Mouse (Mus musculus): Measurements from ENCODE around the gene Zfhx3. TPM values are rescaled to one million over a fixed set of nuclear protein-coding genes. Genes with fewer than 3 reads are reported as not detected.
A peak's percentile ranks its signal among the peaks of the same experiment; 100 is the strongest.

Gene Zfhx3
- polyA plus RNA-seq, 1 experiment from 2014 or later: 27.5 TPM

DNA sequence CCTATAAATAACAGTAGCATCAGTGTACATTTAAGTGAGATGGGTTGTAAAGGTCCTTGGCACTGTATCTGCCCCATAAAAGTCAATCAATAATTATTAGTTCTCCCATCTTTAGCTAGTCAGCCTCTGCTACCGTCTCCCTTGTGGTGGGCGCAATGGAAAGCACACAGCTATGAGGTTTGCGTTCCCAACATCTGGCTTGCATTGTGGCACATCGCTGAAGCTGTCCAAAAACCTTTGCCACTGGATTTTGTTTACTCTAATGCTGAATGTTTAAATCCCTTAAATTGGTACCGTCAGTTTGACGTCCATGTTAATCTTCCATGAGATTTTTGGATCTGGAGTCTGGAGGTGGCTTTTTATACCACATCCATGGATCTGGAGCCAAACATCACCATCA lies 428.3 kb downstream of the Zfhx3 start:
- ATAC-seq (replicated peaks; ENCODE audit: insufficient number of reproducible peaks, low FRiP score, low TSS enrichment, low read depth): no peak
- H3K4me1 ChIP-seq (ENCODE audit: control insufficient read depth, insufficient read depth, low read length): no peaks in the 10 kb centered on the region
- WGBS: 39% methylated on average over 6 of the region's 6 CpGs
- no peak overlapping the region for H3K27ac ChIP-seq (replicated peaks; ENCODE audit: low read depth, low read length)
- H3K36me3 ChIP-seq (replicated peaks; ENCODE audit: control insufficient read depth, insufficient read depth, low read depth, low read length): no peaks in the 10 kb centered on the region
- no peaks in the 10 kb centered on the region for H3K9me3 ChIP-seq (replicated peaks; ENCODE audit: control insufficient read depth, low read length)
- H3K4me3 ChIP-seq (ENCODE audit: low read depth, low read length): no peak overlapping the region
- H3K9ac ChIP-seq (replicated peaks; ENCODE audit: low read length): no peak overlapping the region
- H3K4me2 ChIP-seq (ENCODE audit: low read depth, low read length): no peak overlapping the region
- DNase-seq (ENCODE audit: low spot score): peak; percentile 72
- H3K27me3 ChIP-seq (ENCODE audit: control insufficient read depth, insufficient read depth, low read length): no peaks in the 10 kb centered on the region

DNA sequence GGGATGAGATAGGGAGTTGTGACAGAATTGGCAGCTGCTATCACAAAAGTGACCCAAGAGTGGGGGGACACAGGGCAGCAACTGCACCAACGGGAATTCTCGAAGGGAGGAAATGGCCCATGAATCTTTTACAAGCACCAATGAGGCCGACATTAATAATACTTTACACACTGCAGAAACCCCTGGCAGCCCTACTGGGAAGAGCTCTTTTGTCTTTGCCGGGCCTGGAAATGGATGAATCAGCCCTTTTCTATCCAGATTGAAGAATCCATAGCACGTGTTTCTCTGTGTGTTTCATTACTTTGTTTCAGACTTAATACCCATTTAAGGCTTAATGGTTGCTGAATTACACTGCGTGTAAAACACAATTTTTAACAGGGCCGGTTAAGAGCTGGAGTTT lies 430.6 kb downstream of the Zfhx3 start:
- DNase-seq (ENCODE audit: low spot score) (no peak), ATAC-seq (replicated peaks; ENCODE audit: insufficient number of reproducible peaks, low FRiP score, low TSS enrichment, low read depth) (no peak)
- Histone ChIP-seq H3K9ac (replicated peaks; ENCODE audit: low read length) (no peak overlapping the region), H3K27ac (replicated peaks; ENCODE audit: low read depth, low read length) (no peak overlapping the region), H3K4me1 (ENCODE audit: control insufficient read depth, insufficient read depth, low read length) (no peaks in the 10 kb centered on the region), H3K36me3 (replicated peaks; ENCODE audit: control insufficient read depth, insufficient read depth, low read depth, low read length) (no peaks in the 10 kb centered on the region), H3K27me3 (ENCODE audit: control insufficient read depth, insufficient read depth, low read length) (no peaks in the 10 kb centered on the region), H3K4me2 (ENCODE audit: low read depth, low read length) (no peak overlapping the region), H3K9me3 (replicated peaks; ENCODE audit: control insufficient read depth, low read length) (no peaks in the 10 kb centered on the region), H3K4me3 (ENCODE audit: low read depth, low read length) (no peak overlapping the region)
- WGBS: 72% methylated on average over 7 of the region's 7 CpGs

DNA sequence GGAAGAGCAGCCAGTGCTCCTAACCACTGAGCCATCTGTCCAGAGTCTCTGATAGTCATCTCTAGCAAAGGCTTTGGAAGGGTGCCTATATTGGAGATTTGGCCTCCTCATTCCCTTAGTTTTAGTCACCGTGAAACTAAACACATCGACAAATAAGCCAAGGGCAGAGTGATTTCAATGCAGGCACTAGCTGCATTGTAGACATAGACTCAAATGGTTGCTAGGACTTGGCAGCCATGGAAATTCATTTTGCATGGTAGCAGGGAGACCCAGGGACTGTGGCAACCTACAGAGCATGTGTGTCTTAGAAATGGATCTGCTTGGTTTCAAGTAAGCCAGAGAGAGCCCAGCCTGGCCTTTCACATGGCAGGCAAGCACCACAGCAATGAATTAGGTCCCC lies 435.6 kb downstream of the Zfhx3 start:
- DNase-seq (ENCODE audit: low spot score) (no peak), ATAC-seq (replicated peaks; ENCODE audit: insufficient number of reproducible peaks, low FRiP score, low TSS enrichment, low read depth) (no peak)
- Histone ChIP-seq H3K27ac (replicated peaks; ENCODE audit: low read depth, low read length) (no peak overlapping the region), H3K9me3 (replicated peaks; ENCODE audit: control insufficient read depth, low read length) (no peaks in the 10 kb centered on the region), H3K4me3 (ENCODE audit: low read depth, low read length) (no peak overlapping the region), H3K27me3 (ENCODE audit: control insufficient read depth, insufficient read depth, low read length) (no peaks in the 10 kb centered on the region), H3K4me1 (ENCODE audit: control insufficient read depth, insufficient read depth, low read length) (no peaks in the 10 kb centered on the region), H3K36me3 (replicated peaks; ENCODE audit: control insufficient read depth, insufficient read depth, low read depth, low read length) (no peaks in the 10 kb centered on the region), H3K9ac (replicated peaks; ENCODE audit: low read length) (no peak overlapping the region), H3K4me2 (ENCODE audit: low read depth, low read length) (no peak overlapping the region)
- WGBS: 85% methylated on average over 2 of the region's 2 CpGs

DNA sequence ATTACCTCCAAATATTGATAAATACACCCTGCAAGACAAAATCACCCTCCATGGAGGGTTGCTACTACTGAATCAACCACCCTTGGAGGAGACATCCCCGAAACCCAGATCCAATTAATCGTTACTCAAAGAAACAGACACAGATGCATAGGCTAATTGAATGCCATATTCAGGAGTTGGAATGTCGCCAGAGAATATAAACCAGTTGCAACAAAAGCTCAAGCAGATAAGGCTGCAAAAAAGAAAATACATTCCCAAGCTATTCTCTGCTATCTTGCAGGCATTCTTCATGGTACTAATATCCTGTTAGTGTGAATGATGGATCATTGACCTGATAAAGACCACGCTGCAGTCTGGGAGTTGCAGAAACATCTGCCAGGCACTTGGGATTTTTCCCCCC lies 440.7 kb downstream of the Zfhx3 start:
- no peak overlapping the region for H3K27ac ChIP-seq (replicated peaks; ENCODE audit: low read depth, low read length)
- 82% methylated on average over 4 of the region's 4 CpGs for WGBS
- DNase-seq (ENCODE audit: low spot score) (no peak), ATAC-seq (replicated peaks; ENCODE audit: insufficient number of reproducible peaks, low FRiP score, low TSS enrichment, low read depth) (no peak)
- no peaks in the 10 kb centered on the region for H3K36me3 ChIP-seq (replicated peaks; ENCODE audit: control insufficient read depth, insufficient read depth, low read depth, low read length)
- no peak overlapping the region for H3K9ac ChIP-seq (replicated peaks; ENCODE audit: low read length)
- no peak overlapping the region for H3K4me2 ChIP-seq (ENCODE audit: low read depth, low read length)
- no peaks in the 10 kb centered on the region for H3K4me1 ChIP-seq (ENCODE audit: control insufficient read depth, insufficient read depth, low read length)
- H3K4me3 ChIP-seq (ENCODE audit: low read depth, low read length): no peak overlapping the region
- no peaks in the 10 kb centered on the region for H3K9me3 ChIP-seq (replicated peaks; ENCODE audit: control insufficient read depth, low read length)
- H3K27me3 ChIP-seq (ENCODE audit: control insufficient read depth, insufficient read depth, low read length): no peaks in the 10 kb centered on the region

DNA sequence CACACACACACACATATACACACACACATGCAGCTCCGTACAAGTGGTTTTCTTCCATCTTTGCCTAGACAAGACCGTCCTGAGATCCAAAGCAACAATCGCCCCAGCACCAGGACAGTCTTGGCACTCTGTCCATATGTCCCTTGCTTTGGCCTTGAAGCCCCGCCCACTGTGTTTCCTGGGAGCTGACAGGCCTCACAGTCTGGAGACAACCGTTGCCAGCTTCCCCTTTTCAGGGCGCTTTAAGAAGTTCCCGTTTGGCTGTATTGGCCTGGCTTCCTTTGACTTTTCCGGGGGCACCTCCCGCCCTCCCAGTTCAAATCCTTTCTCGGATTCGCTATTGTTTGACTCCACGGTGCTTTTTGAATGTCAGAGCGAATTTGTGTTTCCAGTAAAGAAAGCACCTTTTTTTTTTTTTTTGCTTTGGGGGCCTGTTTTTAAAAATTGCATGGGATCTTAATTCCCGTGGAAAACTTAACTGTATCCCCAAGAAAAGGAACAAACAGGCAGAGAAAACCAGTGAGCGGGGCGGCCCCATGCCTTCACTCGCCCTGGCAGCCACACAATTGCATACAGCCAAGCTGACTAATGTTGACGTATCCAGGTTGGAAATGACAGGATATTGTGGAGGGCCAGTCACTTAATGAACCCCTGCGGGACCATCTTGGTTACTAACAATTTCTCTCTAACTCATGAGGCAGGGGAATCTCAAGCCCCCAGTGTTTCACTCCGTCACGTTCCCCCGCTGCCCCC lies 444.9 kb downstream of the Zfhx3 start:
- ATAC-seq (replicated peaks; ENCODE audit: insufficient number of reproducible peaks, low FRiP score, low TSS enrichment, low read depth) (0 out of 2 replicates have a peak, but pooled peaks have one; percentile 23), DNase-seq (ENCODE audit: low spot score) (no peak)
- Histone ChIP-seq H3K4me2 (ENCODE audit: low read depth, low read length) (no peak overlapping the region), H3K4me3 (ENCODE audit: low read depth, low read length) (no peak overlapping the region), H3K36me3 (replicated peaks; ENCODE audit: control insufficient read depth, insufficient read depth, low read depth, low read length) (no peaks in the 10 kb centered on the region), H3K27ac (replicated peaks; ENCODE audit: low read depth, low read length) (no peak overlapping the region), H3K27me3 (ENCODE audit: control insufficient read depth, insufficient read depth, low read length) (no peaks in the 10 kb centered on the region), H3K9ac (replicated peaks; ENCODE audit: low read length) (no peak overlapping the region), H3K9me3 (replicated peaks; ENCODE audit: control insufficient read depth, low read length) (no peaks in the 10 kb centered on the region), H3K4me1 (ENCODE audit: control insufficient read depth, insufficient read depth, low read length) (peaks cover 5% of the 10 kb centered on the region; the same call in 1 of the 2 replicates)
- WGBS: 30% methylated on average over 22 of the region's 22 CpGs

DNA sequence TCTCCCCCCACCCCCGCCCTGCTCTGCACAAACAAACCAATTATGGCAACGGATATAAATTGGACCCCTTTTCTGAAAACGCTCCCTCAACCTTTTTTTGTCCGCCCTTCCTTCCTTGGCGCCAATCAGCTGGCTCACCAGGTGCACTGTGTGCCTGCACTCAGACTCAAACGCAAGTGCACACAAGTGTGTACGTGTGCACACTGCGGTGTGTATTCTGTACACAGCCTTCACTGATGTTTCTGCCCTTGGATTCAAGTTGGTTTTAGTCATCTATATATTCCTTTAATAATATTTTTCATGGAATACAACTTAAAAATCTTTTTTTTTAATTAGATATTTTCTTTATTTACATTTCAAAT lies 445.4 kb downstream of the Zfhx3 start:
- H3K4me2 ChIP-seq (ENCODE audit: low read depth, low read length): no peak overlapping the region
- WGBS: 57% methylated on average over 8 of the region's 8 CpGs
- no peak for DNase-seq (ENCODE audit: low spot score)
- H3K9ac ChIP-seq (replicated peaks; ENCODE audit: low read length): no peak overlapping the region
- ATAC-seq (replicated peaks; ENCODE audit: insufficient number of reproducible peaks, low FRiP score, low TSS enrichment, low read depth): no peak
- no peak overlapping the region for H3K4me3 ChIP-seq (ENCODE audit: low read depth, low read length)
- no peaks in the 10 kb centered on the region for H3K9me3 ChIP-seq (replicated peaks; ENCODE audit: control insufficient read depth, low read length)
- no peaks in the 10 kb centered on the region for H3K27me3 ChIP-seq (ENCODE audit: control insufficient read depth, insufficient read depth, low read length)
- no peak overlapping the region for H3K27ac ChIP-seq (replicated peaks; ENCODE audit: low read depth, low read length)
- H3K36me3 ChIP-seq (replicated peaks; ENCODE audit: control insufficient read depth, insufficient read depth, low read depth, low read length): no peaks in the 10 kb centered on the region
- H3K4me1 ChIP-seq (ENCODE audit: control insufficient read depth, insufficient read depth, low read length): peaks cover 5% of the 10 kb centered on the region; the same call in 1 of the 2 replicates

DNA sequence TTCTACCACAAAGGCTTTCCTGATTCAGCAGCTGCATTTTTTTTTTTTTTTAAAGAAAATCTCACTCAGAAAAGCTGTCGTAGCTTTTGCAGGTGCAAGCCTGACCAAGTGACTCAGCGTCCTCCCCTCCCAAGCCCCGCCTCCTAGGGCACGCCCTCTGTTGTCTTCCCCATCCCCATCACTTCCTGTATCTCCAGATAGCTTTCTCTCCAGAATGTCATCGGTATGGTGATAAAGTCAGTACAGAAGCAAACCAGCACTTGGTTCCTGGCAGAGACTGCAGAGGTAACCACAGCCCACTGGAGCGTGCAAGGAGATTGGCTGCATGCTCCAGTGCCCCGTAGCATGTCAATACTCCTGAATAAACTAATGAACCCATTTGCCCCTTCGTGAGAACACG lies 450.5 kb downstream of the Zfhx3 start:
- Histone ChIP-seq H3K27me3 (ENCODE audit: control insufficient read depth, insufficient read depth, low read length) (no peaks in the 10 kb centered on the region), H3K4me3 (ENCODE audit: low read depth, low read length) (no peak overlapping the region), H3K4me2 (ENCODE audit: low read depth, low read length) (no peak overlapping the region), H3K36me3 (replicated peaks; ENCODE audit: control insufficient read depth, insufficient read depth, low read depth, low read length) (no peaks in the 10 kb centered on the region), H3K27ac (replicated peaks; ENCODE audit: low read depth, low read length) (no peak overlapping the region), H3K9ac (replicated peaks; ENCODE audit: low read length) (no peak overlapping the region), H3K4me1 (ENCODE audit: control insufficient read depth, insufficient read depth, low read length) (peaks cover 5% of the 10 kb centered on the region; the same call in 1 of the 2 replicates), H3K9me3 (replicated peaks; ENCODE audit: control insufficient read depth, low read length) (no peaks in the 10 kb centered on the region)
- WGBS: 78% methylated on average over 9 of the region's 9 CpGs
- ATAC-seq (replicated peaks; ENCODE audit: insufficient number of reproducible peaks, low FRiP score, low TSS enrichment, low read depth): no peak
- DNase-seq (ENCODE audit: low spot score): no peak

DNA sequence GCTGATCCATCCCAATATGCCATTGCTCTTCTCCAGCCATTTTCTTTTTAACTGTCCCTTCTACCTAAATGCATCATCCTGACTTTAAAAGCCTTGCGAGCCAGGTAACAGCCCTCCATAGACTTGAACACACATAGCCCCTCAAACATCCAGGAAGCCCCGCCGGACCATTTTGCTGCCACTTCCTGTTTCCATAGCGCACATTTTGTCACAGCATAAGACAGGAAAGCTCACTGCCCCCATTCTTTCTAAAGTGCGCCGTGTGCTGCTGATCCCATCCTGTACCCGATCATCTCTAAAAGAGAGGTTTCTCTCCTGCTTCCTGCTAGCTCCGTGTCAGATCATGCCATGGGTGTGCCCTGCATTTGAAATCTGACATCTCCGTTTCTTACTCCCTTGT lies 459.7 kb downstream of the Zfhx3 start:
- no peaks in the 10 kb centered on the region for H3K9me3 ChIP-seq (replicated peaks; ENCODE audit: control insufficient read depth, low read length)
- H3K9ac ChIP-seq (replicated peaks; ENCODE audit: low read length): no peak overlapping the region
- DNase-seq (ENCODE audit: low spot score): no peak
- H3K4me2 ChIP-seq (ENCODE audit: low read depth, low read length): no peak overlapping the region
- no peak overlapping the region for H3K4me3 ChIP-seq (ENCODE audit: low read depth, low read length)
- H3K4me1 ChIP-seq (ENCODE audit: control insufficient read depth, insufficient read depth, low read length): no peaks in the 10 kb centered on the region; the same call in 1 of the 2 replicates
- H3K36me3 ChIP-seq (replicated peaks; ENCODE audit: control insufficient read depth, insufficient read depth, low read depth, low read length): no peaks in the 10 kb centered on the region
- H3K27me3 ChIP-seq (ENCODE audit: control insufficient read depth, insufficient read depth, low read length): no peaks in the 10 kb centered on the region
- no peak overlapping the region for H3K27ac ChIP-seq (replicated peaks; ENCODE audit: low read depth, low read length)
- WGBS: 89% methylated on average over 9 of the region's 9 CpGs
- no peak for ATAC-seq (replicated peaks; ENCODE audit: insufficient number of reproducible peaks, low FRiP score, low TSS enrichment, low read depth)

All from embryonic facial prominence, embryonic 11.5 days (tissue).